Mouse (Mus musculus): Measurements from ENCODE around the gene Them5.

- TF ChIP-seq CTCF (IDR thresholded peaks at IDR 0.05) (no peak), EP300 (IDR thresholded peaks at IDR 0.05; ENCODE audit: insufficient read depth, low read depth, low read length) (no peak)
Observed at GRCm38 (mm10) chr3:94374636-94375035, 32.7 kb downstream of the Them5 start.
